Mouse (Mus musculus): ENCODE measurements around the gene Rgs3.

Gene Rgs3

GRCm38 (mm10) chr4:62688142-62688541 is 128.5 kb downstream of the Rgs3 start:
- DNase-seq (ENCODE audit: low spot score), result no peak

GRCm38 (mm10) chr4:62690997-62691396 is 131.3 kb downstream of the Rgs3 start:
- DNase-seq (ENCODE audit: low spot score), result no peak

- DNase-seq (ENCODE audit: low spot score), result no peak
Observed at GRCm38 (mm10) chr4:62691625-62692024, 132.0 kb downstream of the Rgs3 start.

- peak; percentile 60 for DNase-seq (ENCODE audit: low spot score)
Observed at GRCm38 (mm10) chr4:62693839-62694238, 134.2 kb downstream of the Rgs3 start.

- no peak for DNase-seq (ENCODE audit: low spot score)
Observed at GRCm38 (mm10) chr4:62694703-62695439, 135.2 kb downstream of the Rgs3 start.

GRCm38 (mm10) chr4:62695523-62695922 is 135.9 kb downstream of the Rgs3 start:
- DNase-seq (ENCODE audit: low spot score), result no peak

GRCm38 (mm10) chr4:62695946-62696345 is 136.3 kb downstream of the Rgs3 start:
- peak; percentile 57 for DNase-seq (ENCODE audit: low spot score)

- no peak for DNase-seq (ENCODE audit: low spot score)
Observed at GRCm38 (mm10) chr4:62696699-62697404, 137.2 kb downstream of the Rgs3 start.

GRCm38 (mm10) chr4:62697469-62697868 is 137.8 kb downstream of the Rgs3 start:
- peak; percentile 75 for DNase-seq (ENCODE audit: low spot score)

- DNase-seq (ENCODE audit: low spot score), result no peak
Observed at GRCm38 (mm10) chr4:62698521-62698920, 138.9 kb downstream of the Rgs3 start.

GRCm38 (mm10) chr4:62699191-62699812 is 139.7 kb downstream of the Rgs3 start:
- peak; percentile 72 for DNase-seq (ENCODE audit: low spot score)

GRCm38 (mm10) chr4:62700426-62700825 is 140.8 kb downstream of the Rgs3 start:
- DNase-seq (ENCODE audit: low spot score), result no peak

- DNase-seq (ENCODE audit: low spot score), result no peak
Observed at GRCm38 (mm10) chr4:62703151-62703550, 143.5 kb downstream of the Rgs3 start.

- no peak for DNase-seq (ENCODE audit: low spot score)
Observed at GRCm38 (mm10) chr4:62704204-62704603, 144.6 kb downstream of the Rgs3 start.

- DNase-seq (ENCODE audit: low spot score), result no peak
Observed at GRCm38 (mm10) chr4:62705013-62705412, 145.4 kb downstream of the Rgs3 start.

- DNase-seq (ENCODE audit: low spot score), result no peak
Observed at GRCm38 (mm10) chr4:62705749-62706148, 146.1 kb downstream of the Rgs3 start.

GRCm38 (mm10) chr4:62708084-62708483 is 148.4 kb downstream of the Rgs3 start:
- no peak for DNase-seq (ENCODE audit: low spot score)

- no peak for DNase-seq (ENCODE audit: low spot score)
Observed at GRCm38 (mm10) chr4:62708994-62709393, 149.3 kb downstream of the Rgs3 start.

GRCm38 (mm10) chr4:62709448-62709847 is 149.8 kb downstream of the Rgs3 start:
- no peak for DNase-seq (ENCODE audit: low spot score)

GRCm38 (mm10) chr4:62711159-62711558 is 151.5 kb downstream of the Rgs3 start:
- no peak for DNase-seq (ENCODE audit: low spot score)

- no peak for DNase-seq (ENCODE audit: low spot score)
Observed at GRCm38 (mm10) chr4:62711582-62711981, 151.9 kb downstream of the Rgs3 start.

GRCm38 (mm10) chr4:62720861-62721260 is 161.2 kb downstream of the Rgs3 start:
- DNase-seq (ENCODE audit: low spot score), result no peak

GRCm38 (mm10) chr4:62722021-62722426 is 162.4 kb downstream of the Rgs3 start:
- DNase-seq (ENCODE audit: low spot score), result no peak
